Mouse (Mus musculus): ENCODE results near the gene Slc25a20. TPM values are rescaled to one million over a fixed set of nuclear protein-coding genes. Genes with fewer than 3 reads are reported as not detected.

Gene Slc25a20
- polyA plus RNA-seq, 2 experiments: 20.7 to 28.2 TPM

GRCm38 (mm10) chr9:108631631-108632256, 30.1 kb upstream of the Slc25a20 start:
- peaks cover 18% of the 10 kb centered on the region for H3K36me3 ChIP-seq (ENCODE audit: control insufficient read depth, insufficient read depth, low read length)
- no peak for TF ChIP-seq POLR2A (IDR thresholded peaks at IDR 0.05; ENCODE audit: borderline replicate concordance, extremely low read depth, insufficient read depth, insufficient read length)

DNA sequence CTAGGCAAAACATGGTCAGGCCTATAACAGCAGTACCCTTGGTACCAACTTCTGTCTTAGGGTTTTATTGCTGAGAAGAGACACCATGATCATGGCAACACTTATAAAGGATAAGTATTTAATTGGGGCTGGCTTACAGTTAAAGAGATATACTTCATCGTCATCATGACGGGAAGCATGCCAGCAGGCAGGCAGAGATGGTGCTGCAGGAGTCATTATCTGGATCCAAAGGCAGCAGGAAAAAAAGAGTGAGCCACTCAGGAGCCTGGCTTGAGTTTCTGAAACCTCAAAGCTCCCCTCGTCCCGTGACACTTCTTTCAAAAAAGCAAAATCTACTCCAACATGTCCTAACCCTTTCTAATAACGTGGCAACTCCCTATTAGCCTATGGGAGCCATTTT, 29.5 kb upstream of the Slc25a20 start:
- no peak overlapping the region for H3K4me2 ChIP-seq (replicated peaks; ENCODE audit: low read depth, low read length, severe bottlenecking)
- no peak for TF ChIP-seq POLR2A (IDR thresholded peaks at IDR 0.05; ENCODE audit: borderline replicate concordance, extremely low read depth, insufficient read depth, insufficient read length)
- H3K36me3 ChIP-seq (ENCODE audit: control insufficient read depth, insufficient read depth, low read length): peaks cover 18% of the 10 kb centered on the region
- H3K9me3 ChIP-seq (ENCODE audit: control insufficient read depth, low read length): no peaks in the 10 kb centered on the region
- ATAC-seq (ENCODE audit: low FRiP score, low read depth): no peak
- no peak overlapping the region for H3K27ac ChIP-seq (replicated peaks; ENCODE audit: low read depth, low read length)
- no peaks in the 10 kb centered on the region for H3K4me1 ChIP-seq (ENCODE audit: control insufficient read depth, insufficient read depth, low read length)
- 91% methylated on average over 5 of the region's 5 CpGs for WGBS
- H3K27me3 ChIP-seq (ENCODE audit: control insufficient read depth, insufficient read depth, low read length): no peaks in the 10 kb centered on the region
- no peak for DNase-seq (ENCODE audit: low spot score)
- H3K4me3 ChIP-seq (replicated peaks; ENCODE audit: low read length): no peak overlapping the region
- H3K9ac ChIP-seq (ENCODE audit: low read depth, low read length, severe bottlenecking): no peak overlapping the region

More at GRCm38 (mm10) chr9:108631631-108632256, 30.1 kb upstream of the Slc25a20 start:
- Histone ChIP-seq H3K27ac (replicated peaks; ENCODE audit: low read depth, low read length) (no peak overlapping the region), H3K9ac (ENCODE audit: low read depth, low read length, severe bottlenecking) (no peak overlapping the region), H3K4me3 (replicated peaks; ENCODE audit: low read length) (no peak overlapping the region), H3K27me3 (ENCODE audit: control insufficient read depth, insufficient read depth, low read length) (no peaks in the 10 kb centered on the region), H3K4me1 (ENCODE audit: control insufficient read depth, insufficient read depth, low read length) (no peaks in the 10 kb centered on the region), H3K4me2 (replicated peaks; ENCODE audit: low read depth, low read length, severe bottlenecking) (no peak overlapping the region), H3K9me3 (ENCODE audit: control insufficient read depth, low read length) (no peaks in the 10 kb centered on the region)
- ATAC-seq (ENCODE audit: low FRiP score, low read depth): no peak
- WGBS: 91% methylated on average over 5 of the region's 5 CpGs
- DNase-seq (ENCODE audit: low spot score): no peak

DNA sequence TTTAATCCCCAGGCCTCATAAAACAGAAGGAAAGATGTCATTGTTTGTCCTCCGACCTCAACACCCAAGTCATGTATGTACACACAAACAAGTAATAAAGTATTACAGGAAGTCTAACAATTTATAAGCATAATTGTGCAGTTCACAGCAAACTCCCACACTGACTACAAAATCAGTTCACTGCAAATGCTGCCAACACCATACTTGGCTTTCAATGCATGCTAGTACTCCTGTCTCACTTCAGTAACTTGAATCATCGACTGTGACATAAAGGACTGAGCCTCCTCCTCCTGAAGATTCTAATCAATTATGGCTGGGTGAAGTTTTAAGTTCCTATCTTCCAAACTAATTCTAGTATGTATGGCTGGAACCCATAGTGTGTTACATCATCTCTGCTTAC, 28.0 kb upstream of the Slc25a20 start:
- ATAC-seq (ENCODE audit: low FRiP score, low read depth) (no peak), DNase-seq (ENCODE audit: low spot score) (no peak)
- Histone ChIP-seq H3K9me3 (ENCODE audit: control insufficient read depth, low read length) (no peaks in the 10 kb centered on the region), H3K27me3 (ENCODE audit: control insufficient read depth, insufficient read depth, low read length) (no peaks in the 10 kb centered on the region), H3K36me3 (ENCODE audit: control insufficient read depth, insufficient read depth, low read length) (peaks cover 16% of the 10 kb centered on the region; the same call in 1 of the 2 replicates), H3K4me1 (ENCODE audit: control insufficient read depth, insufficient read depth, low read length) (no peaks in the 10 kb centered on the region), H3K9ac (ENCODE audit: low read depth, low read length, severe bottlenecking) (no peak overlapping the region), H3K4me2 (replicated peaks; ENCODE audit: low read depth, low read length, severe bottlenecking) (no peak overlapping the region), H3K4me3 (replicated peaks; ENCODE audit: low read length) (no peak overlapping the region), H3K27ac (replicated peaks; ENCODE audit: low read depth, low read length) (no peak overlapping the region)
- WGBS: 84% methylated on average over 2 of the region's 2 CpGs
- TF ChIP-seq POLR2A (IDR thresholded peaks at IDR 0.05; ENCODE audit: borderline replicate concordance, extremely low read depth, insufficient read depth, insufficient read length): no peak

- peaks cover 26% of the 10 kb centered on the region for H3K36me3 ChIP-seq (ENCODE audit: control insufficient read depth, insufficient read depth, low read length)
- no peak for DNase-seq (ENCODE audit: low spot score)
- H3K4me1 ChIP-seq (ENCODE audit: control insufficient read depth, insufficient read depth, low read length): no peaks in the 10 kb centered on the region
- no peak for TF ChIP-seq POLR2A (IDR thresholded peaks at IDR 0.05; ENCODE audit: borderline replicate concordance, extremely low read depth, insufficient read depth, insufficient read length)
- WGBS: 85% methylated on average over 2 of the region's 2 CpGs
- no peaks in the 10 kb centered on the region for H3K9me3 ChIP-seq (ENCODE audit: control insufficient read depth, low read length)
- H3K27ac ChIP-seq (replicated peaks; ENCODE audit: low read depth, low read length): no peak overlapping the region
- no peaks in the 10 kb centered on the region for H3K27me3 ChIP-seq (ENCODE audit: control insufficient read depth, insufficient read depth, low read length)
- no peak overlapping the region for H3K9ac ChIP-seq (ENCODE audit: low read depth, low read length, severe bottlenecking)
- no peak overlapping the region for H3K4me3 ChIP-seq (replicated peaks; ENCODE audit: low read length)
- no peak for ATAC-seq (ENCODE audit: low FRiP score, low read depth)
- H3K4me2 ChIP-seq (replicated peaks; ENCODE audit: low read depth, low read length, severe bottlenecking): no peak overlapping the region
These were observed 26.5 kb upstream of the Slc25a20 start for GRCm38 (mm10) chr9:108635415-108635814.

DNA sequence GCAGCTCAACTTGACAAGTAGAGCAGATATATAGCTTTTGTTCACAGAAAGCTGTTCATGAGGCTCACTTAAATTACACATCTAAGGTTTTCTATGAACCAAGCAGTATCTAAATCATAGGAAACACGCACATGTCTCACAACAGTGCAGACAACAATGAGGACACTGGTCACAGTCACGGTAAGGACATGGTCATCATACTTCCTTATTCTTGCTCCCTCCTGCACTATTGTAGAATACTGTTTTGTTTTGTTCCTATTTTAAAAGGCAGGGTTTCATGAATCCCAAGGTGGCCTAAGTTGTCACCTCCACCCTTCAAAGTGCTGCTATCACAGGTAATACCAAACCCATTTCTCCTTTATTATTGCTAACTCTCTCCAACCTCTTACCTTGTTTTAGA, 22.1 kb upstream of the Slc25a20 start:
- TF ChIP-seq POLR2A (IDR thresholded peaks at IDR 0.05; ENCODE audit: borderline replicate concordance, extremely low read depth, insufficient read depth, insufficient read length): no peak
- Histone ChIP-seq H3K4me2 (replicated peaks; ENCODE audit: low read depth, low read length, severe bottlenecking) (no peak overlapping the region), H3K27me3 (ENCODE audit: control insufficient read depth, insufficient read depth, low read length) (no peaks in the 10 kb centered on the region), H3K9me3 (ENCODE audit: control insufficient read depth, low read length) (no peaks in the 10 kb centered on the region), H3K4me1 (ENCODE audit: control insufficient read depth, insufficient read depth, low read length) (no peaks in the 10 kb centered on the region), H3K36me3 (ENCODE audit: control insufficient read depth, insufficient read depth, low read length) (peaks cover 47% of the 10 kb centered on the region), H3K4me3 (replicated peaks; ENCODE audit: low read length) (no peak overlapping the region), H3K9ac (ENCODE audit: low read depth, low read length, severe bottlenecking) (no peak overlapping the region), H3K27ac (replicated peaks; ENCODE audit: low read depth, low read length) (no peak overlapping the region)
- no peak for DNase-seq (ENCODE audit: low spot score)
- WGBS: 98% methylated on average over 2 of the region's 2 CpGs
- no peak for ATAC-seq (ENCODE audit: low FRiP score, low read depth)
